Comparison of ENCODE assay signal across 8 mouse cellular contexts in genomic region chr11:40693366-40693951, GRCm38 (mm10). TPM values are rescaled to one million over a fixed set of nuclear protein-coding genes. Genes with fewer than 3 reads are reported as not detected.
DNase-seq lines count a peak whose midpoint lies in the region; ATAC-seq and TF ChIP-seq lines count a peak whose summit lies in the region.

No protein-coding gene starts in this region.

- in situ Hi-C loops in ES-E14 (cut with MboI; ENCODE audit: low sequenced_read_pairs in 2 of 2, unreplicated experiment in 2 of 2), result no loop called here

- H3K4me2 ChIP-seq in forebrain, embryonic 14.5 days (ENCODE audit: low read length), result peak overlapping the region; percentile 92
- peak overlapping the region; percentile 75 for H3K4me2 ChIP-seq in lung, embryonic 16.5 days (ENCODE audit: low read depth, low read length)

- intact Hi-C loops in heart, postnatal 10 days (cut with DNase I), result loop anchor here (5.0 kb wide), 1 partner anchor 39 kb away; the partner anchor contains the start of genes Hmmr and Nudcd2

- H3K9ac ChIP-seq in ES-E14 (ENCODE audit: insufficient read depth, low read depth, low read length, poor library complexity, severe bottlenecking), result peak overlapping the region; percentile 72
- H3K9ac ChIP-seq in forebrain, embryonic 14.5 days (ENCODE audit: low read length), result peak overlapping the region; percentile 75
- H3K9ac ChIP-seq in lung, embryonic 16.5 days (ENCODE audit: low read length), result peak overlapping the region; percentile 80

- peak; percentile 20 for DNase-seq in ES-E14 (ENCODE audit: low read depth, low spot score)
- DNase-seq in cerebellum, adult 11-12 months, result peak; percentile 70
- peak; percentile 87 for DNase-seq in forebrain, embryonic 14.5 days (ENCODE audit: low spot score)
- DNase-seq in heart, postnatal 10 days, result peak; percentile 67 to 75
- DNase-seq in kidney, postnatal 4 days, result peak; percentile 86 to 90
- DNase-seq in ovary, postnatal 14 days (ENCODE audit: low spot score), result peak; percentile 58
- DNase-seq in thymus, postnatal 10 days (ENCODE audit: low spot score in 2 of 2), result peak; percentile 26 to 38

- H3K9me3 ChIP-seq in ES-E14 (ENCODE audit: control insufficient read depth, insufficient read depth, low read depth, low read length), result no peaks in the 10 kb centered on the region
- H3K9me3 ChIP-seq in forebrain, embryonic 14.5 days (replicated peaks; ENCODE audit: control insufficient read depth, low read length), result no peaks in the 10 kb centered on the region
- no peaks in the 10 kb centered on the region for H3K9me3 ChIP-seq in lung, embryonic 16.5 days (ENCODE audit: control insufficient read depth, low read length)

- H3K27me3 ChIP-seq in forebrain, embryonic 14.5 days (replicated peaks; ENCODE audit: control insufficient read depth, insufficient read depth, low read length), result no peaks in the 10 kb centered on the region
- no peaks in the 10 kb centered on the region for H3K27me3 ChIP-seq in lung, embryonic 16.5 days (ENCODE audit: control insufficient read depth, insufficient read depth, low read depth, low read length)

- no peak; the same call in 1 of the 2 replicates for ATAC-seq in forebrain, embryonic 14.5 days
- ATAC-seq in lung, embryonic 16.5 days (ENCODE audit: low read depth), result peak; percentile 15; the same call in 1 of the 2 replicates

- whole genome bisulfite sequencing in forebrain, embryonic 14.5 days, result under 1% methylated on average over 16 of the region's 16 CpGs
- 0% methylated on average over 16 of the region's 16 CpGs for WGBS in lung, embryonic 16.5 days

- H3K4me3 ChIP-seq in ES-E14 (ENCODE audit: insufficient read depth in 1 of 2, low read depth in 1 of 2, low read length in 2 of 2, poor library complexity in 1 of 2, severe bottlenecking in 1 of 2), result peak overlapping the region; percentile 89 to 93
- H3K4me3 ChIP-seq in forebrain, embryonic 14.5 days (ENCODE audit: low read depth, low read length), result peak overlapping the region; percentile 71
- peak overlapping the region; percentile 92 for H3K4me3 ChIP-seq in lung, embryonic 16.5 days (ENCODE audit: low read length)

- peak overlapping the region; percentile 98 for H3K27ac ChIP-seq in ES-E14 (ENCODE audit: insufficient read depth, low read depth, low read length, poor library complexity, severe bottlenecking)
- H3K27ac ChIP-seq in forebrain, embryonic 14.5 days (ENCODE audit: low read depth, low read length), result peak overlapping the region; percentile 90
- peak overlapping the region; percentile 98 for H3K27ac ChIP-seq in lung, embryonic 16.5 days (ENCODE audit: low read length)

- peaks cover 2 to 10% of the 10 kb centered on the region in 2 experiments; a peak in 2 of 4 replicates for H3K4me1 ChIP-seq in ES-E14 (ENCODE audit: control insufficient read depth in 2 of 2, insufficient read depth in 2 of 2, low read length in 2 of 2, poor library complexity in 1 of 2)
- H3K4me1 ChIP-seq in forebrain, embryonic 14.5 days (ENCODE audit: control insufficient read depth, insufficient read depth, low read length), result peaks cover 27% of the 10 kb centered on the region
- H3K4me1 ChIP-seq in lung, embryonic 16.5 days (replicated peaks; ENCODE audit: control insufficient read depth, insufficient read depth, low read length), result peaks cover 19% of the 10 kb centered on the region

- H3K36me3 ChIP-seq in ES-E14 (ENCODE audit: control insufficient read depth, insufficient read depth, low read length, poor library complexity, severe bottlenecking), result peaks cover 5% of the 10 kb centered on the region; the same call in 1 of the 2 replicates
- no peaks in the 10 kb centered on the region for H3K36me3 ChIP-seq in forebrain, embryonic 14.5 days (ENCODE audit: control insufficient read depth, insufficient read depth, low read length)
- H3K36me3 ChIP-seq in lung, embryonic 16.5 days (ENCODE audit: control insufficient read depth, insufficient read depth, low read length), result no peaks in the 10 kb centered on the region

TF ChIP-seq in ES-E14, 5 proteins besides CTCF, POLR2A, EP300 and RAD21:
- no peak for TF ChIP-seq CHD2 (IDR thresholded peaks at IDR 0.05; ENCODE audit: low read depth, low read length)
- TF ChIP-seq HCFC1 (IDR thresholded peaks at IDR 0.05; ENCODE audit: borderline replicate concordance, insufficient read depth, low read length), result no peak
- no peak for TF ChIP-seq ZNF384 (IDR thresholded peaks at IDR 0.05; ENCODE audit: low read depth, low read length)
- TF ChIP-seq MAFK (IDR thresholded peaks at IDR 0.05; ENCODE audit: insufficient read depth, low read depth, low read length), result no peak
- TF ChIP-seq ZC3H11A (IDR thresholded peaks at IDR 0.05; ENCODE audit: borderline replicate concordance, low read depth, low read length), result no peak

RNA-seq across cellular contexts. Expression of gene Mat2b, which starts 1.5 kb away (rescaled TPM):
- total RNA-seq in ES-E14 (2012; rRNA removed), result 81.1 and 86.3 TPM in 2 replicates
- 86.4 and 89.2 TPM in 2 replicates for polyA plus RNA-seq in forebrain, embryonic 14.5 days (2014; fragmentation: Nextera tagmentation; extraction: Ambion mirVana)
- total RNA-seq in heart, postnatal 10 days (2021), result 10 to 100 TPM; 95.1 to 96.9 TPM
- polyA plus RNA-seq in lung, embryonic 16.5 days (2015; fragmentation: Nextera tagmentation; extraction: Ambion mirVana), result 99.4 and 106 TPM in 2 replicates

RNA-seq across cellular contexts. Expression of gene Hmmr, which starts 39.8 kb away (rescaled TPM):
- total RNA-seq in ES-E14 (2012; rRNA removed), result 108 TPM in 2 replicates
- polyA plus RNA-seq in forebrain, embryonic 14.5 days (2014; fragmentation: Nextera tagmentation; extraction: Ambion mirVana), result 21.0 and 21.1 TPM in 2 replicates
- 10 to 100 TPM; 10.1 to 10.7 TPM for total RNA-seq in heart, postnatal 10 days (2021)
- 53.2 and 55.1 TPM in 2 replicates for polyA plus RNA-seq in lung, embryonic 16.5 days (2015; fragmentation: Nextera tagmentation; extraction: Ambion mirVana)

RNA-seq across cellular contexts. Expression of gene Nudcd2, which starts 40.0 kb away (rescaled TPM):
- total RNA-seq in ES-E14 (2012; rRNA removed), result 124 and 133 TPM in 2 replicates
- polyA plus RNA-seq in forebrain, embryonic 14.5 days (2014; fragmentation: Nextera tagmentation; extraction: Ambion mirVana), result 87.3 and 98.2 TPM in 2 replicates
- 10 to 100 TPM; 22.1 to 22.6 TPM for total RNA-seq in heart, postnatal 10 days (2021)
- polyA plus RNA-seq in lung, embryonic 16.5 days (2015; fragmentation: Nextera tagmentation; extraction: Ambion mirVana), result 129 and 137 TPM in 2 replicates

Comparison
In these comparisons a context has a peak if more than half of its experiments do, and no peak if none do; other contexts are left out.
1. DNase-seq: peak in every context shown above with its lines; median percentile 88 in kidney, postnatal 4 days; 87 in forebrain, embryonic 14.5 days; 71 in heart, postnatal 10 days; 70 in cerebellum, adult 11-12 months; 58 in ovary, postnatal 14 days; 32 in thymus, postnatal 10 days; 20 in ES-E14.